In genomic region chr9:99080657-99081056, GRCm38 (mm10) we compare ENCODE assay signal across 19 mouse cellular contexts. TPM values are rescaled to one million over a fixed set of nuclear protein-coding genes. Genes with fewer than 3 reads are reported as not detected.
DNase-seq lines count a peak whose midpoint lies in the region; ATAC-seq and TF ChIP-seq lines count a peak whose summit lies in the region.
"Had no signal": no experiment of that assay in that cellular context is flagged by ENCODE, and none has a peak within 500 bp of the region (broad histone marks: within the 10 kb centered on the region; RNA-seq: fewer than 3 reads in every experiment).

No protein-coding gene starts in this region.

- ATAC-seq in CD4-positive, CD25-positive, alpha-beta regulatory T cell, adult 4 months = no peak
- ATAC-seq: forebrain, embryonic 16.5 days; intestine, embryonic 15.5 days had no signal

- H3K27ac ChIP-seq in left cerebral cortex, adult 2 months = no peak overlapping the region
- H3K27ac ChIP-seq in cortical plate, adult 2 months (ENCODE audit: insufficient read depth, low read length) = no peak overlapping the region
- H3K27ac ChIP-seq: heart, embryonic 13.5 days; intestine, embryonic 15.5 days; liver, embryonic 13.5 days; midbrain, embryonic 12.5 days had no signal

- peak; percentile 6 for DNase-seq in CD4-positive, CD25-positive, alpha-beta regulatory T cell, adult 2 months (ENCODE audit: low read depth, low spot score)
- no peak for DNase-seq in left cerebral cortex, adult 2 months (ENCODE audit: extremely low spot score in 1 of 2, low spot score in 2 of 2)
- no peak for DNase-seq in left cerebral cortex, postnatal 4 days
- DNase-seq in 416B (ENCODE audit: low read depth) = peak; percentile 67
- no peak for DNase-seq in natural killer cell, adult 2 months (ENCODE audit: low spot score in 2 of 2)
- DNase-seq in cerebellum, postnatal 4 days (ENCODE audit: low spot score in 2 of 2) = no peak
- DNase-seq: B cell, adult 2 months; cerebellum, adult 2 months; gastrocnemius, postnatal 14 days; liver, embryonic 13.5 days had no signal

- TF ChIP-seq CTCF in left cerebral cortex, adult 2 months (IDR thresholded peaks at IDR 0.05) = peak; percentile 5
- TF ChIP-seq CTCF in cortical plate, adult 2 months (IDR thresholded peaks at IDR 0.05; ENCODE audit: extremely low read depth, insufficient read depth, low read length) = 0 out of 2 replicates have a peak, but pooled peaks have one; percentile 2

- no peaks in the 10 kb centered on the region for H3K4me1 ChIP-seq in cortical plate, adult 2 months (ENCODE audit: control insufficient read depth, insufficient read depth, low read length)
- H3K4me1 ChIP-seq: heart, embryonic 13.5 days; intestine, embryonic 15.5 days; liver, embryonic 13.5 days; midbrain, embryonic 12.5 days had no signal

- intact Hi-C loops in left cerebral cortex, adult 2 months (cut with DNase I) = no loop called here
- intact Hi-C loops in left cerebral cortex, postnatal 4 days (cut with DNase I) = no loop called here

- no peak for TF ChIP-seq POLR2A in cortical plate, adult 2 months (IDR thresholded peaks at IDR 0.05; ENCODE audit: extremely low read depth, insufficient read depth, low read length)

- H3K4me3 ChIP-seq in left cerebral cortex, adult 2 months = no peak overlapping the region
- no peak overlapping the region for H3K4me3 ChIP-seq in cortical plate, adult 2 months (ENCODE audit: insufficient read depth, low read length)
- H3K4me3 ChIP-seq: erythroblast, embryonic 14.5 days; heart, embryonic 13.5 days; intestine, embryonic 15.5 days; liver, embryonic 13.5 days; midbrain, embryonic 12.5 days had no signal

RNA-seq across cellular contexts. Expression of gene Gm1123, which starts 45.1 kb away (rescaled TPM):
- polyA plus RNA-seq in CD4-positive, CD25-positive, alpha-beta regulatory T cell, adult 4 months (2017; shearing (Covaris generic)) = under 1 TPM; 0.81 to 0.97 TPM
- not detected for total RNA-seq in left cerebral cortex, adult 2 months (2021)
- total RNA-seq in left cerebral cortex, postnatal 4 days (2021) = not detected
- not detected in 2 replicates for polyA plus RNA-seq in cortical plate, adult 2 months (2012; rRNA removed)
- total RNA-seq: adrenal gland, adult 18-20 months; gastrocnemius, postnatal 14 days had no signal
- polyA plus RNA-seq: erythroblast, embryonic 14.5 days; forebrain, embryonic 16.5 days; heart, embryonic 13.5 days; hindbrain, embryonic 11.5 days; liver, embryonic 13.5 days; midbrain, embryonic 12.5 days had no signal

RNA-seq across cellular contexts. Expression of gene Pik3cb, which starts 59.8 kb away (rescaled TPM):
- polyA plus RNA-seq in CD4-positive, CD25-positive, alpha-beta regulatory T cell, adult 4 months (2017; shearing (Covaris generic)) = 1 to 10 TPM in 1 of 2 experiments, under 1 TPM in 1; 0.81 to 1.3 TPM
- total RNA-seq in left cerebral cortex, adult 2 months (2021) = 10 to 100 TPM; 23.5 to 25.6 TPM
- 10 to 100 TPM; 16.8 to 18.5 TPM for total RNA-seq in left cerebral cortex, postnatal 4 days (2021)
- 12.6 and 13.0 TPM in 2 replicates for polyA plus RNA-seq in cortical plate, adult 2 months (2012; rRNA removed)

Comparison
In these comparisons a context has a peak if more than half of its experiments do, and no peak if none do; other contexts are left out.
1. DNase-seq: peak in CD4-positive, CD25-positive, alpha-beta regulatory T cell, adult 2 months (single experiment) and 416B (single experiment); none in left cerebral cortex, adult 2 months (0 of 2), left cerebral cortex, postnatal 4 days (single experiment), natural killer cell, adult 2 months (0 of 2) and cerebellum, postnatal 4 days (0 of 2).